Mouse (Mus musculus) neural tube, embryonic 12.5 days (tissue): ENCODE measurements around the gene Cers3. TPM values are rescaled to one million over a fixed set of nuclear protein-coding genes. Genes with fewer than 3 reads are reported as not detected.

Experiments used
- ATAC-seq: fragments of 200-750 bp; cut with Nextera tagmentation; 2 replicates; pipeline ENCODE4 v1.8.0; 2017; ENCODE audit warnings: low read depth, mild to moderate bottlenecking, moderate TSS enrichment, moderate library complexity; ENCODE audit not compliant: low FRiP score
- H3K27ac ChIP-seq: fragments of 300-500 bp; sonication (generic); 2 replicates; pipeline ENCODE4 v1.5.1; 2016
- H3K27me3 ChIP-seq: fragments of 300-500 bp; sonication (generic); replicated peaks from 2 replicates; pipeline ENCODE4 v1.6.1; 2016; ENCODE audit warnings: mild to moderate bottlenecking
- H3K36me3 ChIP-seq: fragments of 300-500 bp; sonication (generic); 2 replicates; pipeline ENCODE4 v1.6.1; 2016; ENCODE audit warnings: mild to moderate bottlenecking
- H3K4me1 ChIP-seq: fragments of 300-500 bp; sonication (generic); 2 replicates; pipeline ENCODE4 v1.6.1; 2016
- H3K4me2 ChIP-seq: fragments of 300-500 bp; sonication (generic); replicated peaks from 2 replicates; pipeline ENCODE4 v1.6.1; 2016; ENCODE audit warnings: mild to moderate bottlenecking
- H3K4me3 ChIP-seq: fragments of 300-500 bp; sonication (generic); 2 replicates; pipeline ENCODE4 v1.5.1; 2016
- H3K9ac ChIP-seq: fragments of 300-500 bp; sonication (generic); 2 replicates; pipeline ENCODE4 v1.6.1; 2016; ENCODE audit warnings: mild to moderate bottlenecking
- H3K9me3 ChIP-seq: fragments of 300-500 bp; sonication (generic); 2 replicates; pipeline ENCODE4 v1.6.1; 2016; ENCODE audit warnings: mild to moderate bottlenecking
- whole genome bisulfite sequencing: fragments of 180-500 bp; shearing (Covaris S2); methylation state at CpG from one replicate; pipeline ENCODE4 v1.1.7; 2016; 5-methylcytosine and 5-hydroxymethylcytosine counted together
- polyA plus RNA-seq: library from polyadenylated mRNA; unstranded; fragments of >200 nt; fragmentation: Nextera tagmentation; extraction: Ambion mirVana; gene quantifications from 2 replicates; pipeline ENCODE4 v1.2.1, GENCODE M21; 2016

Cers3 gene
- polyA plus RNA-seq, 1 experiment from 2014 or later, result 0.75 TPM

GRCm38 (mm10) chr7:66737418-66737817 lies 5.9 kb upstream of the Cers3 start:
- Histone ChIP-seq H3K9me3 (no peaks in the 10 kb centered on the region), H3K4me2 (no peak overlapping the region), H3K27me3 (no peaks in the 10 kb centered on the region), H3K27ac (no peak overlapping the region), H3K36me3 (no peaks in the 10 kb centered on the region), H3K4me3 (no peak overlapping the region), H3K9ac (no peak overlapping the region), H3K4me1 (no peaks in the 10 kb centered on the region)
- ATAC-seq, result no peak
- WGBS, result 93% methylated on average over 4 of the region's 4 CpGs

- no peaks in the 10 kb centered on the region for H3K9me3 ChIP-seq
- no peaks in the 10 kb centered on the region for H3K4me1 ChIP-seq
- no peaks in the 10 kb centered on the region for H3K27me3 ChIP-seq
- no peak overlapping the region for H3K27ac ChIP-seq
- H3K4me2 ChIP-seq, result no peak overlapping the region
- no peak overlapping the region for H3K4me3 ChIP-seq
- no peaks in the 10 kb centered on the region for H3K36me3 ChIP-seq
- H3K9ac ChIP-seq, result no peak overlapping the region
- WGBS, result 80% methylated on average over 5 of the region's 5 CpGs
- no peak for ATAC-seq
These were observed 2.3 kb upstream of the Cers3 start for GRCm38 (mm10) chr7:66741008-66741407.

- Histone ChIP-seq H3K9me3 (no peaks in the 10 kb centered on the region), H3K27ac (no peak overlapping the region), H3K9ac (no peak overlapping the region), H3K36me3 (no peaks in the 10 kb centered on the region), H3K4me2 (no peak overlapping the region), H3K27me3 (no peaks in the 10 kb centered on the region), H3K4me3 (no peak overlapping the region), H3K4me1 (no peaks in the 10 kb centered on the region)
- no peak for ATAC-seq
- WGBS, result 71% methylated on average over 8 of the region's 8 CpGs
These were observed 1.9 kb upstream of the Cers3 start for GRCm38 (mm10) chr7:66741412-66741811.

GRCm38 (mm10) chr7:66746972-66747371 lies 3.7 kb downstream of the Cers3 start:
- no peak overlapping the region for H3K27ac ChIP-seq
- H3K36me3 ChIP-seq, result no peaks in the 10 kb centered on the region
- 83% methylated on average over 7 of the region's 7 CpGs for WGBS
- ATAC-seq, result no peak
- no peak overlapping the region for H3K4me2 ChIP-seq
- H3K4me1 ChIP-seq, result no peaks in the 10 kb centered on the region
- H3K9ac ChIP-seq, result no peak overlapping the region
- no peaks in the 10 kb centered on the region for H3K9me3 ChIP-seq
- H3K27me3 ChIP-seq, result no peaks in the 10 kb centered on the region
- no peak overlapping the region for H3K4me3 ChIP-seq

- Histone ChIP-seq H3K27ac (no peak overlapping the region), H3K27me3 (no peaks in the 10 kb centered on the region), H3K4me3 (no peak overlapping the region), H3K9ac (no peak overlapping the region), H3K4me1 (no peaks in the 10 kb centered on the region), H3K4me2 (no peak overlapping the region), H3K9me3 (no peaks in the 10 kb centered on the region), H3K36me3 (no peaks in the 10 kb centered on the region)
- ATAC-seq, result no peak
- WGBS, result 80% methylated on average over 1 of the region's 1 CpGs
These were observed 6.7 kb downstream of the Cers3 start for GRCm38 (mm10) chr7:66749998-66750397.

- Histone ChIP-seq H3K4me1 (no peaks in the 10 kb centered on the region), H3K4me3 (no peak overlapping the region), H3K4me2 (no peak overlapping the region), H3K9me3 (no peaks in the 10 kb centered on the region), H3K9ac (no peak overlapping the region), H3K27ac (no peak overlapping the region), H3K36me3 (no peaks in the 10 kb centered on the region), H3K27me3 (no peaks in the 10 kb centered on the region)
- no peak for ATAC-seq
- 85% methylated on average over 8 of the region's 8 CpGs for WGBS
These were observed 10.5 kb downstream of the Cers3 start for GRCm38 (mm10) chr7:66753816-66754215.

GRCm38 (mm10) chr7:66755611-66756010 lies 12.3 kb downstream of the Cers3 start:
- Histone ChIP-seq H3K4me2 (no peak overlapping the region), H3K27me3 (no peaks in the 10 kb centered on the region), H3K4me1 (no peaks in the 10 kb centered on the region), H3K27ac (no peak overlapping the region), H3K36me3 (no peaks in the 10 kb centered on the region), H3K9me3 (no peaks in the 10 kb centered on the region), H3K4me3 (no peak overlapping the region), H3K9ac (no peak overlapping the region)
- ATAC-seq, result no peak
- WGBS, result 88% methylated on average over 7 of the region's 7 CpGs

- no peak overlapping the region for H3K4me3 ChIP-seq
- no peaks in the 10 kb centered on the region for H3K4me1 ChIP-seq
- no peaks in the 10 kb centered on the region for H3K27me3 ChIP-seq
- no peak for ATAC-seq
- H3K9ac ChIP-seq, result no peak overlapping the region
- H3K4me2 ChIP-seq, result no peak overlapping the region
- 84% methylated on average over 5 of the region's 5 CpGs for WGBS
- H3K27ac ChIP-seq, result no peak overlapping the region
- H3K9me3 ChIP-seq, result no peaks in the 10 kb centered on the region
- H3K36me3 ChIP-seq, result no peaks in the 10 kb centered on the region
These were observed 26.6 kb downstream of the Cers3 start for GRCm38 (mm10) chr7:66769902-66770301.

- Histone ChIP-seq H3K27me3 (no peaks in the 10 kb centered on the region), H3K9ac (no peak overlapping the region), H3K4me1 (no peaks in the 10 kb centered on the region), H3K4me2 (no peak overlapping the region), H3K27ac (no peak overlapping the region), H3K4me3 (no peak overlapping the region), H3K36me3 (no peaks in the 10 kb centered on the region), H3K9me3 (no peaks in the 10 kb centered on the region)
- WGBS, result 87% methylated on average over 3 of the region's 3 CpGs
- ATAC-seq, result no peak
These were observed 27.4 kb downstream of the Cers3 start for GRCm38 (mm10) chr7:66770706-66771105.

- H3K27me3 ChIP-seq, result no peaks in the 10 kb centered on the region
- H3K4me3 ChIP-seq, result no peak overlapping the region
- WGBS, result 83% methylated on average over 6 of the region's 6 CpGs
- no peak overlapping the region for H3K4me2 ChIP-seq
- no peaks in the 10 kb centered on the region for H3K36me3 ChIP-seq
- H3K4me1 ChIP-seq, result no peaks in the 10 kb centered on the region
- no peaks in the 10 kb centered on the region for H3K9me3 ChIP-seq
- no peak for ATAC-seq
- H3K9ac ChIP-seq, result no peak overlapping the region
- no peak overlapping the region for H3K27ac ChIP-seq
These were observed 27.9 kb downstream of the Cers3 start for GRCm38 (mm10) chr7:66771252-66771651.

- no peak overlapping the region for H3K4me2 ChIP-seq
- H3K9ac ChIP-seq, result no peak overlapping the region
- ATAC-seq, result no peak
- no peak overlapping the region for H3K4me3 ChIP-seq
- H3K9me3 ChIP-seq, result no peaks in the 10 kb centered on the region
- 78% methylated on average over 2 of the region's 2 CpGs for WGBS
- H3K4me1 ChIP-seq, result no peaks in the 10 kb centered on the region
- no peak overlapping the region for H3K27ac ChIP-seq
- H3K36me3 ChIP-seq, result no peaks in the 10 kb centered on the region
- H3K27me3 ChIP-seq, result no peaks in the 10 kb centered on the region
These were observed 36.1 kb downstream of the Cers3 start for GRCm38 (mm10) chr7:66779411-66779810.

GRCm38 (mm10) chr7:66779944-66780942 lies 36.9 kb downstream of the Cers3 start:
- Histone ChIP-seq H3K27ac (no peak overlapping the region), H3K9me3 (no peaks in the 10 kb centered on the region), H3K4me1 (no peaks in the 10 kb centered on the region), H3K9ac (no peak overlapping the region), H3K4me2 (no peak overlapping the region), H3K4me3 (no peak overlapping the region), H3K36me3 (no peaks in the 10 kb centered on the region), H3K27me3 (no peaks in the 10 kb centered on the region)
- no peak for ATAC-seq
- WGBS, result 50% methylated on average over 10 of the region's 10 CpGs

- WGBS, result 83% methylated on average over 3 of the region's 3 CpGs
- no peak overlapping the region for H3K27ac ChIP-seq
- no peak for ATAC-seq
These were observed 43.2 kb downstream of the Cers3 start for GRCm38 (mm10) chr7:66786476-66786875.

More at GRCm38 (mm10) chr7:66786476-66786875, 43.2 kb downstream of the Cers3 start:
- Histone ChIP-seq H3K4me3 (no peak overlapping the region), H3K9ac (no peak overlapping the region), H3K27me3 (no peaks in the 10 kb centered on the region), H3K4me2 (no peak overlapping the region), H3K4me1 (peaks cover 9% of the 10 kb centered on the region), H3K9me3 (no peaks in the 10 kb centered on the region), H3K36me3 (no peaks in the 10 kb centered on the region)
